Mouse (Mus musculus): Measurements from ENCODE around the gene Napb. TPM values are rescaled to one million over a fixed set of nuclear protein-coding genes. Genes with fewer than 3 reads are reported as not detected.

Napb gene
- polyA plus RNA-seq, 1 experiment from 2014 or later, result 7.5 TPM

GRCm38 (mm10) chr2:148717072-148717471 is 15.2 kb downstream of the Napb start:
- Histone ChIP-seq H3K4me3 (no peak overlapping the region), H3K9me3 (replicated peaks) (no peaks in the 10 kb centered on the region), H3K27ac (replicated peaks) (no peak overlapping the region), H3K27me3 (ENCODE audit: low read depth, poor library complexity, severe bottlenecking) (no peaks in the 10 kb centered on the region), H3K36me3 (peaks cover 3% of the 10 kb centered on the region; the same call in 1 of the 2 replicates), H3K4me1 (peaks cover 8% of the 10 kb centered on the region)
- WGBS, result 65% methylated on average over 2 of the region's 2 CpGs
- no peak for DNase-seq (ENCODE audit: low spot score)

- Histone ChIP-seq H3K4me3 (no peak overlapping the region), H3K27me3 (ENCODE audit: low read depth, poor library complexity, severe bottlenecking) (no peaks in the 10 kb centered on the region), H3K9me3 (replicated peaks) (no peaks in the 10 kb centered on the region), H3K4me1 (peaks cover 5% of the 10 kb centered on the region), H3K36me3 (peaks cover 29% of the 10 kb centered on the region), H3K27ac (replicated peaks) (no peak overlapping the region)
- WGBS, result 86% methylated on average over 3 of the region's 3 CpGs
- no peak for DNase-seq (ENCODE audit: low spot score)
Measured at GRCm38 (mm10) chr2:148712326-148712725, 19.9 kb downstream of the Napb start.

- H3K27ac ChIP-seq (replicated peaks), result no peak overlapping the region
- WGBS, result 66% methylated on average over 6 of the region's 6 CpGs
- no peak overlapping the region for H3K4me3 ChIP-seq
- H3K36me3 ChIP-seq, result peaks cover 33% of the 10 kb centered on the region
- no peak for DNase-seq (ENCODE audit: low spot score)
- no peaks in the 10 kb centered on the region for H3K4me1 ChIP-seq
- no peaks in the 10 kb centered on the region for H3K27me3 ChIP-seq (ENCODE audit: low read depth, poor library complexity, severe bottlenecking)
- H3K9me3 ChIP-seq (replicated peaks), result no peaks in the 10 kb centered on the region
Measured at GRCm38 (mm10) chr2:148707202-148707530, 25.1 kb downstream of the Napb start.

GRCm38 (mm10) chr2:148706409-148707201 is 25.7 kb downstream of the Napb start:
- WGBS, result 81% methylated on average over 15 of the region's 15 CpGs
- no peak for DNase-seq (ENCODE audit: low spot score)
- Histone ChIP-seq H3K27me3 (ENCODE audit: low read depth, poor library complexity, severe bottlenecking) (no peaks in the 10 kb centered on the region), H3K36me3 (peaks cover 28% of the 10 kb centered on the region), H3K4me3 (no peak overlapping the region), H3K27ac (replicated peaks) (no peak overlapping the region), H3K4me1 (no peaks in the 10 kb centered on the region), H3K9me3 (replicated peaks) (no peaks in the 10 kb centered on the region)

GRCm38 (mm10) chr2:148698571-148698970 is 33.7 kb downstream of the Napb start:
- DNase-seq (ENCODE audit: low spot score), result no peak
- H3K27ac ChIP-seq (replicated peaks), result no peak overlapping the region
- 87% methylated on average over 5 of the region's 5 CpGs for WGBS
- no peaks in the 10 kb centered on the region for H3K4me1 ChIP-seq
- peaks cover 73% of the 10 kb centered on the region for H3K36me3 ChIP-seq
- H3K9me3 ChIP-seq (replicated peaks), result no peaks in the 10 kb centered on the region
- no peak overlapping the region for H3K4me3 ChIP-seq
- H3K27me3 ChIP-seq (ENCODE audit: low read depth, poor library complexity, severe bottlenecking), result no peaks in the 10 kb centered on the region

GRCm38 (mm10) chr2:148690781-148691180 is 41.5 kb downstream of the Napb start:
- WGBS, result 90% methylated on average over 5 of the region's 5 CpGs
- peaks cover 98% of the 10 kb centered on the region for H3K36me3 ChIP-seq

GRCm38 (mm10) chr2:148690291-148690690 is 42.0 kb downstream of the Napb start:
- no peaks in the 10 kb centered on the region for H3K9me3 ChIP-seq (replicated peaks)
- H3K4me1 ChIP-seq, result no peaks in the 10 kb centered on the region
- 93% methylated on average over 3 of the region's 3 CpGs for WGBS
- peaks cover 98% of the 10 kb centered on the region for H3K36me3 ChIP-seq
- no peak overlapping the region for H3K27ac ChIP-seq (replicated peaks)
- H3K4me3 ChIP-seq, result no peak overlapping the region
- H3K27me3 ChIP-seq (ENCODE audit: low read depth, poor library complexity, severe bottlenecking), result no peaks in the 10 kb centered on the region
- no peak for DNase-seq (ENCODE audit: low spot score)

More at GRCm38 (mm10) chr2:148690781-148691180, 41.5 kb downstream of the Napb start:
- Histone ChIP-seq H3K27me3 (ENCODE audit: low read depth, poor library complexity, severe bottlenecking) (no peaks in the 10 kb centered on the region), H3K9me3 (replicated peaks) (no peaks in the 10 kb centered on the region), H3K4me1 (no peaks in the 10 kb centered on the region), H3K27ac (replicated peaks) (no peak overlapping the region), H3K4me3 (no peak overlapping the region)
- DNase-seq (ENCODE audit: low spot score), result no peak

- WGBS, result 96% methylated on average over 6 of the region's 6 CpGs
Measured at GRCm38 (mm10) chr2:148689444-148690140, 42.7 kb downstream of the Napb start.

GRCm38 (mm10) chr2:148687971-148688370 is 44.3 kb downstream of the Napb start:
- Histone ChIP-seq H3K4me1 (no peaks in the 10 kb centered on the region), H3K9me3 (replicated peaks) (no peaks in the 10 kb centered on the region), H3K4me3 (no peak overlapping the region), H3K27me3 (ENCODE audit: low read depth, poor library complexity, severe bottlenecking) (no peaks in the 10 kb centered on the region), H3K36me3 (peaks cover 99% of the 10 kb centered on the region), H3K27ac (replicated peaks) (no peak overlapping the region)
- no peak for DNase-seq (ENCODE audit: low spot score)
- 94% methylated on average over 5 of the region's 5 CpGs for WGBS

More at GRCm38 (mm10) chr2:148689444-148690140, 42.7 kb downstream of the Napb start:
- DNase-seq (ENCODE audit: low spot score), result no peak
- no peaks in the 10 kb centered on the region for H3K9me3 ChIP-seq (replicated peaks)
- H3K4me1 ChIP-seq, result no peaks in the 10 kb centered on the region
- H3K36me3 ChIP-seq, result peaks cover 98% of the 10 kb centered on the region
- no peak overlapping the region for H3K27ac ChIP-seq (replicated peaks)
- no peak overlapping the region for H3K4me3 ChIP-seq
- H3K27me3 ChIP-seq (ENCODE audit: low read depth, poor library complexity, severe bottlenecking), result no peaks in the 10 kb centered on the region

GRCm38 (mm10) chr2:148686862-148687261 is 45.4 kb downstream of the Napb start:
- no peaks in the 10 kb centered on the region for H3K27me3 ChIP-seq (ENCODE audit: low read depth, poor library complexity, severe bottlenecking)
- H3K27ac ChIP-seq (replicated peaks), result no peak overlapping the region
- H3K9me3 ChIP-seq (replicated peaks), result no peaks in the 10 kb centered on the region
- 94% methylated on average over 1 of the region's 1 CpGs for WGBS
- no peak overlapping the region for H3K4me3 ChIP-seq
- H3K36me3 ChIP-seq, result peaks cover 88% of the 10 kb centered on the region
- no peak for DNase-seq (ENCODE audit: low spot score)
- peaks cover 6% of the 10 kb centered on the region for H3K4me1 ChIP-seq

- H3K27ac ChIP-seq (replicated peaks), result no peak overlapping the region
- H3K27me3 ChIP-seq (ENCODE audit: low read depth, poor library complexity, severe bottlenecking), result no peaks in the 10 kb centered on the region
- peaks cover 76% of the 10 kb centered on the region for H3K36me3 ChIP-seq
- no peak overlapping the region for H3K4me3 ChIP-seq
- 94% methylated on average over 3 of the region's 3 CpGs for WGBS
- no peaks in the 10 kb centered on the region for H3K9me3 ChIP-seq (replicated peaks)
- DNase-seq (ENCODE audit: low spot score), result no peak
- H3K4me1 ChIP-seq, result peaks cover 13% of the 10 kb centered on the region
Measured at GRCm38 (mm10) chr2:148685709-148686108, 46.6 kb downstream of the Napb start.

GRCm38 (mm10) chr2:148684972-148685371 is 47.3 kb downstream of the Napb start:
- Histone ChIP-seq H3K4me1 (peaks cover 21% of the 10 kb centered on the region), H3K27ac (replicated peaks) (no peak overlapping the region), H3K4me3 (no peak overlapping the region), H3K27me3 (ENCODE audit: low read depth, poor library complexity, severe bottlenecking) (no peaks in the 10 kb centered on the region), H3K36me3 (peaks cover 69% of the 10 kb centered on the region), H3K9me3 (replicated peaks) (no peaks in the 10 kb centered on the region)
- 92% methylated on average over 2 of the region's 2 CpGs for WGBS
- no peak for DNase-seq (ENCODE audit: low spot score)

GRCm38 (mm10) chr2:148683031-148683430 is 49.2 kb downstream of the Napb start:
- WGBS, result 97% methylated on average over 1 of the region's 1 CpGs
- Histone ChIP-seq H3K4me1 (peaks cover 40% of the 10 kb centered on the region), H3K27ac (replicated peaks) (no peak overlapping the region), H3K36me3 (peaks cover 50% of the 10 kb centered on the region), H3K4me3 (no peak overlapping the region), H3K27me3 (ENCODE audit: low read depth, poor library complexity, severe bottlenecking) (no peaks in the 10 kb centered on the region), H3K9me3 (replicated peaks) (no peaks in the 10 kb centered on the region)
- no peak for DNase-seq (ENCODE audit: low spot score)
